Mouse (Mus musculus): Measurements from ENCODE around the gene Rnf157.

The Rnf157 gene

GRCm38 (mm10) chr11:116412904-116413630, at the start of gene Rnf157:
TSS of gene Rnf157 (minus strand) at chr11:116413032.
- no peak for DNase-seq (ENCODE audit: low read depth, low spot score)

GRCm38 (mm10) chr11:116459786-116460185, 47.0 kb upstream of the Rnf157 start:
- no peak for DNase-seq (ENCODE audit: low read depth, low spot score)

GRCm38 (mm10) chr11:116456234-116456633, 43.4 kb upstream of the Rnf157 start:
- DNase-seq (ENCODE audit: low read depth, low spot score), result no peak

GRCm38 (mm10) chr11:116453889-116454288, 41.1 kb upstream of the Rnf157 start:
- no peak for DNase-seq (ENCODE audit: low read depth, low spot score)

GRCm38 (mm10) chr11:116449341-116449740, 36.5 kb upstream of the Rnf157 start:
- DNase-seq (ENCODE audit: low read depth, low spot score), result no peak

- DNase-seq (ENCODE audit: low read depth, low spot score), result no peak
Measured at GRCm38 (mm10) chr11:116447822-116448221, 35.0 kb upstream of the Rnf157 start.

GRCm38 (mm10) chr11:116446308-116446887, 33.6 kb upstream of the Rnf157 start:
- no peak for DNase-seq (ENCODE audit: low read depth, low spot score)

GRCm38 (mm10) chr11:116445596-116446307, 32.9 kb upstream of the Rnf157 start:
- DNase-seq (ENCODE audit: low read depth, low spot score), result peak; percentile 49

- no peak for DNase-seq (ENCODE audit: low read depth, low spot score)
Measured at GRCm38 (mm10) chr11:116443935-116444334, 31.1 kb upstream of the Rnf157 start.

- no peak for DNase-seq (ENCODE audit: low read depth, low spot score)
Measured at GRCm38 (mm10) chr11:116443311-116443710, 30.5 kb upstream of the Rnf157 start.

GRCm38 (mm10) chr11:116442867-116443177, 30.0 kb upstream of the Rnf157 start:
- DNase-seq (ENCODE audit: low read depth, low spot score), result no peak

GRCm38 (mm10) chr11:116442129-116442866, 29.5 kb upstream of the Rnf157 start:
- DNase-seq (ENCODE audit: low read depth, low spot score), result no peak

GRCm38 (mm10) chr11:116440408-116441068, 27.7 kb upstream of the Rnf157 start:
- no peak for DNase-seq (ENCODE audit: low read depth, low spot score)

GRCm38 (mm10) chr11:116439269-116440240, 26.7 kb upstream of the Rnf157 start:
- no peak for DNase-seq (ENCODE audit: low read depth, low spot score)

GRCm38 (mm10) chr11:116437541-116437940, 24.7 kb upstream of the Rnf157 start:
- no peak for DNase-seq (ENCODE audit: low read depth, low spot score)

- DNase-seq (ENCODE audit: low read depth, low spot score), result no peak
Measured at GRCm38 (mm10) chr11:116436725-116437331, 24.0 kb upstream of the Rnf157 start.

GRCm38 (mm10) chr11:116435992-116436724, 23.3 kb upstream of the Rnf157 start:
- DNase-seq (ENCODE audit: low read depth, low spot score), result no peak

GRCm38 (mm10) chr11:116434967-116435752, 22.3 kb upstream of the Rnf157 start:
- DNase-seq (ENCODE audit: low read depth, low spot score), result no peak
